Mouse (Mus musculus) urinary bladder, postnatal 14 days (tissue): ENCODE data around the gene Ctbp2.

ENCODE experiments used
- DNase-seq: peaks from one replicate; pipeline ENCODE4 v3.0.0; 2021; ENCODE audit warnings: low spot score

Ctbp2 gene

GRCm38 (mm10) chr7:133123999-133124700 lies at the start of gene Ctbp2:
TSS of gene Ctbp2 (minus strand) at chr7:133124354.
- peak; percentile 89 for DNase-seq

DNA sequence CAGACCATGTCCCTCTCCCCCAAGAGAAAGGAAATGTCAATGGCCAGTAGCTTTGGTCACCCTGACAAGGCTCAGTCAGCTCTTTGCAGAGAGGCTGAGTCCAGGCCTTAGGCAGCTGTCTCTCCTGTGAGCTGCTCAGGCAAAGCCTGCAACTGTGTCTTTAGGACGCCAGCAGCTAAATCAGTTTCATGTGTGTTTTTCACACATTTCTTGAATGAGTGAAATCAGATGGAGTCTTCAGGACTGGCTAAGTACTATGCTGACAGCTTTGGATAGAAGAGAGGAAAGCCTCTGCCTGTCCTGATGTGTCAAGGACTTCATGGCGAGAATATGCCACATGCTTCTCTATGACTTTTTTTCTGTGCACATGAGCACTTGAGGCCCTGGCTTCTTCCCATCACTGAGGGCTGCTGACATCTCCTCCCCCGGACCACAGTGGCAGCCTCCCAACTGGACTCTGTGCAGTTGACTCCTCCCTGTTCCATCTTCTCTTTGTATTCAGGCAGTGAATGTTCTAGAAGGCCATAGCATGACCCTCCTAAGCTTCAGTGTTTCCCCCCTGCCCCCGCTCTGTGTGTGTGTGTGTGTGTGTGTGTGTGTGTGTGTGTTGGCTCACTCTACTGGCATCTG lies 47.4 kb upstream of the Ctbp2 start:
- peak; percentile 61 for DNase-seq

DNA sequence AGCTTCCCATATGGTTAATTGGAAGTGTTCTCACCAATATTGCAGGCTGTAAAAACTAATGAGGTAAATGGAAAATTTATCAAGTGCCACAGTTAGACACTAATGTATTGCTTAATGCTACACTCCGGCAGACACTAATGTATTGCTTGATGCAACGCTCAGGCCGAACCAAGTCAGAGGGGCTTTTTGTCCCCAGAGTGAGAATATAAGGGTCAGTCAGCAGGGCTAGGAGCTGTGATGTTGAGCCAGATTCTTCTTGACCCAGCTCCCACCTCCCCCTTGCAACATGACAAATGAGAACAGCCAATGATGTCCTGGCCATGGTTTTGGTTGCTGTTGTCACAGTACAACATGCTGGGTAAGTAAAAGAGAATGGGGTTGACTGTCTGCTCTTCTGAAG lies 44.8 kb upstream of the Ctbp2 start:
- no peak for DNase-seq

- no peak for DNase-seq
These were observed 43.7 kb upstream of the Ctbp2 start for GRCm38 (mm10) chr7:133167903-133168302.

GRCm38 (mm10) chr7:133164770-133165169 lies 40.6 kb upstream of the Ctbp2 start:
- DNase-seq, result no peak

DNA sequence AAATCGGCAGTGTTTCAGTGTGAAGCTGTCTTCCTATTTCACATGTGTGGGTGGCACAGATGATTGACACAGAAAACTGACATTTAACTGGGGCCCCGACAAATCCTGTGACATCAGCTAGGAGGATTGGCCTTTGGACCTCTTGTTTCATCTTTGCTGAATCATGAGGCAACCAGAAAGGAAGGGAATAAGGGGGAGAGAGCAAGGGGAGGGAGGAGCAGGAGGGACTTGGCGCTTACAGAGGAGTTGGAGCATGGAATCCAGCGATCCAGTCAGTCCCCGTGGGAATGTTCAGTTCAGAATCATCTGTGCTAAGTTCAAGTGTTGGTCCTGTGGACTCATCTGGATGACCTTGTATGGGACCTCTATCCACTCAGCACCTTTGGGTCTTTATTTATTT lies 38.9 kb upstream of the Ctbp2 start:
- DNase-seq, result no peak

DNA sequence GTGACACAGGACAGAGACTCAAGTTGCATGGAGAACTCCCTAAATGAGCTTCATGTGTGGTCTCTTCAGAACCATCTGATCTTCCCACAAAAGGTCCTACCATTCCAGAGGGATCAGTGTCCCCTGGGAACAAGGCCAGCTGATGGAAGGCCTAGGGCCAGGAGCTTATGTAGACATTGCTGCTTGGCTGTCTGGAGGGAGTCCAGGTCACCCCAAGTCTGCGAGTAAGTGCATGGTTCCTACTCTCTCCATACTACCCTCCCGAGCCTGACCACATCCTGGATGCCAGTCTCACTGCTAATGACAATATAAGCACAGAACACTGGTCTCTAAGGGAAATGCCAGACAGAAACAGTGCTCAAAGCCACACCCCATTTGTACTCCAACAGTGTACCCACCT lies 38.0 kb upstream of the Ctbp2 start:
- peak; percentile 38 for DNase-seq

- DNase-seq, result no peak
These were observed 37.4 kb upstream of the Ctbp2 start for GRCm38 (mm10) chr7:133161362-133162080.

- DNase-seq, result no peak
These were observed 35.4 kb upstream of the Ctbp2 start for GRCm38 (mm10) chr7:133159519-133159918.

DNA sequence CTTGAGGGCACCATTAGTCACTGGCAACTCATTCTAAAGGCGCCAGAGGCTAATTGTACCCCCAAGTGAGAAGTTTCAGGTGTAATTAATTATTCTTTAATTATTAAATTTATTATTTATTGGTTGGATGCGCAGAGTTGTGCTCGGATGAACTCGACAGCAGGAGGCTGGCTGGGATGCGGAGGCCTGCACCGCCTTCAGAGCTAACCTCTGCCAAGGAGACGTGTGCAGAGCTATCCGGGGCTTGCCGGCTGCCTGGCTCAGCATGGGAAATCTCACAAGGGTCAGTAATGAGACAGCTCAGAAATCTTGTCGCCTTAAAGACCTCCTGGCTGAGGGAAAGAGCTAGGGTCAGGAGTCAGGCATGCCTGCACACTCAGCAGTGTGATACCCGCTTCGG lies 31.5 kb upstream of the Ctbp2 start:
- no peak for DNase-seq

DNA sequence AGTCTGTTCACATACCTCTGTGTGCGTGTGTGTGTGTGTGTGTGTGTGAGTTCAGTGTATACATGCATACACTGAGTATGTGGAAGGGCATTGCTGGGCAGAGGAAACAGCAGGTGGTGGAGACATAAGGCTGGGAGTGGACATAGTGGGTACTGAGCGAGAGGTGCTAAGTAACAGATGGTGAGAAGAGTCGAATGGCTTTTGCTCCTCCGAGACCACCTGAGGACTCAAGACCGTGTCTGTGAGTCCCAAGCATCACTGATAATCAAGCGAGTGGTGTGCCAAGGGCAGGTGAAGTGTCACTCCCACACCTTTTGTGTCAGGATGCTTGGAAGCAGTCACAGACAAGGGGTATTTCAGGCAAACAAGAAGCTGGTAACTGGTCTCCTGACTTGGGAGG lies 30.7 kb upstream of the Ctbp2 start:
- DNase-seq, result no peak

- no peak for DNase-seq
These were observed 15.7 kb upstream of the Ctbp2 start for GRCm38 (mm10) chr7:133139689-133140336.

DNA sequence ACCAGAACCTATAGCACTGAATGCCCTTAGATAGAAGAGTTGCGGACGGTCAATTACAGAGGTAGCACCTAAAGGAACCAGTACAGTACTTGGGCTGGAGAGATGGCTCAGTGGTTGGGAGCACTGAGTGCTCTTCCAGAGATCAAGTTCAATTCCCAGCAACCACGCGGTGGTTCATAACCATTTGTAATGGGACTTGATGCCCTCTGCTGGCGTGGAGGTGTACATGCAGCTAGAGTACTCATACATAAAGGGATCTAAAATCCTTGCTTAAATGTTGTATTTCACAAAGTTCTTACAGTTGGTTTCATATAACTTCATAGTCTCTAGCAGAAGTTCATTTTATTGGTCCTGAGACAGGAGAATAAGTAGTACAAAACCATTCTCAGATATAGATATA lies 9.4 kb upstream of the Ctbp2 start:
- no peak for DNase-seq

GRCm38 (mm10) chr7:133132702-133133101 lies 8.5 kb upstream of the Ctbp2 start:
- DNase-seq, result no peak

- DNase-seq, result peak; percentile 37
These were observed 739 bp upstream of the Ctbp2 start for GRCm38 (mm10) chr7:133124701-133125485.

GRCm38 (mm10) chr7:133123244-133123998 lies 733 bp downstream of the Ctbp2 start, which contains the start of gene Fgfr2:
TSS of gene Fgfr2 (minus strand) at chr7:133123350.
- DNase-seq, result peak; percentile 69

GRCm38 (mm10) chr7:133122379-133123243 lies 1.5 kb downstream of the Ctbp2 start:
- DNase-seq, result peak; percentile 58

DNA sequence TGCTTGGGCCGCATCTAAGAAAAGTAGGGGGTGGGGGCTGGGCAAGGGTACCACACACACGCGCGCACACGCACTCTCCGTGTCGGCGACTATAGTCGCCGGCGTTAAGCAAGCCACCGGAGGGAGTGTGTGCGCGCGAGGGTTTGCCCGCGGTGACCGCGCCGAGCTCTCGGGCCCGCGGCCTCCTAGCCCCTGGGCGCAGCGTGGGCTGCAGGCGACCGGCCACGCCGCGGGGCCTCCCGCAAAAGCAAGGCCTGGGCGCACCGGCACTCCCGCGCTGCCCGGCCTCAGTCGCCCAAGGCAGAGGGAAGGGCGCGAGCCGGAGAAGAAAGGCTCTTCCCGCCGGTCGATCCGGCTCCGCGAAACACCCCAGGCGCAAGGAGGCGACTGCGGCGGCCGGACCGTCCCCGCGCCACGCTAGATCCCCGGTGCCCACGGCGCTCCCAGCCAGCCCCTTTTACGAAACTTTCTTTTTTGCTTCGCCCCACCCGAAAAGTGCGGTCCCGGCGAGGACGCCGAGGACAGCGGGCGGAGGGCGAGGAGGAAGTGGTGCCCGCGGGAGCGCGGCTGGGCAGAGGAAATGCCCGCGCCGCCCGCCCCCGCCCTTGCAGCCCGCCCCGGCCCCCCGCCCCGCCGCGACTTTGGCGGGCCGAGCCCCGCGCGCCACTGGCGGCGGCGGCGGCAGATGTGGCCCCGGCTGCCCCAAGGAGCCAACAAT lies 2.3 kb downstream of the Ctbp2 start:
- DNase-seq, result peak; percentile 37

GRCm38 (mm10) chr7:133121080-133121607 lies 3.0 kb downstream of the Ctbp2 start:
- no peak for DNase-seq
